Mouse (Mus musculus): ENCODE results near the gene Alpk3. TPM values are rescaled to one million over a fixed set of nuclear protein-coding genes. Genes with fewer than 3 reads are reported as not detected.

Gene Alpk3
- total and polyA plus RNA-seq, 3 experiments = under 0.01 to 0.03 TPM; not detected in 1

GRCm38 (mm10) chr7:81131864-81132263 is 74.5 kb downstream of the Alpk3 start:
- Histone ChIP-seq H3K9ac (ENCODE audit: control insufficient read depth, low read depth, low read length, poor library complexity, severe bottlenecking) (no peak overlapping the region), H3K36me3 (ENCODE audit: control insufficient read depth in 1 of 2, insufficient read depth in 2 of 2, low read length in 2 of 2) (no peaks in the 10 kb centered on the region), H3K4me1 (ENCODE audit: control insufficient read depth in 1 of 2, insufficient read depth in 2 of 2, low read length in 2 of 2) (peaks cover 0 to under 1% of the 10 kb centered on the region in 2 experiments; a peak in 1 of 4 replicates), H3K27ac (ENCODE audit: control insufficient read depth, low read depth, low read length) (no peak overlapping the region), H3K9me3 (replicated peaks; ENCODE audit: insufficient read depth, low read length) (no peaks in the 10 kb centered on the region), H3K27me3 (ENCODE audit: control insufficient read depth in 1 of 2, insufficient read depth in 2 of 2, low read length in 2 of 2) (peaks cover under 1 to 5% of the 10 kb centered on the region in 2 experiments; a peak in 3 of 4 replicates), H3K79me2 (ENCODE audit: control insufficient read depth, insufficient read depth, low read length, poor library complexity) (no peaks in the 10 kb centered on the region), H3K4me3 (ENCODE audit: control insufficient read depth in 1 of 2, insufficient read depth in 1 of 2, low read depth in 2 of 2, low read length in 2 of 2) (no peak overlapping the region)
- DNase-seq (ENCODE audit: low read depth, low spot score) = no peak
- no peak for TF ChIP-seq MXI1 (IDR thresholded peaks at IDR 0.05; ENCODE audit: low read depth, low read length)
- TF ChIP-seq MYC (IDR thresholded peaks at IDR 0.05; ENCODE audit: low read depth, low read length) = no peak
- no peak for TF ChIP-seq E2F4 (IDR thresholded peaks at IDR 0.05; ENCODE audit: borderline replicate concordance, low read depth, low read length)
- TF ChIP-seq USF2 (IDR thresholded peaks at IDR 0.05; ENCODE audit: borderline replicate concordance in 1 of 2, insufficient read depth in 1 of 2, low read depth in 1 of 2, low read length in 2 of 2) = no peak
- no peak for TF ChIP-seq NELFE (IDR thresholded peaks at IDR 0.05; ENCODE audit: low read depth, low read length)
- no peak for TF ChIP-seq TAL1 (IDR thresholded peaks at IDR 0.05; ENCODE audit: low read length)
- TF ChIP-seq SIN3A (IDR thresholded peaks at IDR 0.05; ENCODE audit: low read length) = no peak
- no peak for TF ChIP-seq ZKSCAN1 (IDR thresholded peaks at IDR 0.05; ENCODE audit: low read depth, low read length)
- TF ChIP-seq TBP (IDR thresholded peaks at IDR 0.05; ENCODE audit: low read depth, low read length) = no peak
- no peak for TF ChIP-seq POLR2AphosphoS5 (IDR thresholded peaks at IDR 0.05; ENCODE audit: borderline replicate concordance, low read depth, low read length)
- TF ChIP-seq NRF1 (IDR thresholded peaks at IDR 0.05; ENCODE audit: insufficient read depth, low read depth, low read length, poor library complexity, severe bottlenecking) = no peak
- no peak for TF ChIP-seq ZMIZ1 (IDR thresholded peaks at IDR 0.05; ENCODE audit: low read depth, low read length)
- TF ChIP-seq MAFK (IDR thresholded peaks at IDR 0.05; ENCODE audit: borderline replicate concordance, low read depth, low read length) = no peak
- TF ChIP-seq ZNF384 (IDR thresholded peaks at IDR 0.05; ENCODE audit: low read depth, low read length) = no peak
- no peak for TF ChIP-seq ETS1 (IDR thresholded peaks at IDR 0.05; ENCODE audit: low read depth, low read length)
- no peak for TF ChIP-seq CHD2 (IDR thresholded peaks at IDR 0.05; ENCODE audit: low read length)

- Histone ChIP-seq H3K27me3 (ENCODE audit: control insufficient read depth in 1 of 2, insufficient read depth in 2 of 2, low read length in 2 of 2) (peaks cover 0 to 5% of the 10 kb centered on the region in 2 experiments; a peak in 3 of 4 replicates), H3K36me3 (ENCODE audit: control insufficient read depth in 1 of 2, insufficient read depth in 2 of 2, low read length in 2 of 2) (no peaks in the 10 kb centered on the region), H3K9me3 (replicated peaks; ENCODE audit: insufficient read depth, low read length) (no peaks in the 10 kb centered on the region), H3K9ac (ENCODE audit: control insufficient read depth, low read depth, low read length, poor library complexity, severe bottlenecking) (no peak overlapping the region), H3K27ac (ENCODE audit: control insufficient read depth, low read depth, low read length) (no peak overlapping the region), H3K4me1 (ENCODE audit: control insufficient read depth in 1 of 2, insufficient read depth in 2 of 2, low read length in 2 of 2) (peaks cover 0 to 4% of the 10 kb centered on the region in 2 experiments; a peak in 1 of 4 replicates), H3K4me3 (ENCODE audit: control insufficient read depth in 1 of 2, insufficient read depth in 1 of 2, low read depth in 2 of 2, low read length in 2 of 2) (no peak overlapping the region), H3K79me2 (ENCODE audit: control insufficient read depth, insufficient read depth, low read length, poor library complexity) (no peaks in the 10 kb centered on the region)
- DNase-seq (ENCODE audit: low read depth, low spot score) = no peak
- TF ChIP-seq GATA1 (IDR thresholded peaks at IDR 0.05; ENCODE audit: low read depth, low read length) (no peak), JUND (IDR thresholded peaks at IDR 0.05; ENCODE audit: low read depth, low read length) (no peak), MAX (IDR thresholded peaks at IDR 0.05; ENCODE audit: low read length) (no peak), MAFK (IDR thresholded peaks at IDR 0.05; ENCODE audit: borderline replicate concordance, low read depth, low read length) (no peak), MXI1 (IDR thresholded peaks at IDR 0.05; ENCODE audit: low read depth, low read length) (no peak), ZC3H11A (IDR thresholded peaks at IDR 0.05; ENCODE audit: low read depth, low read length) (no peak), ELF1 (IDR thresholded peaks at IDR 0.05; ENCODE audit: low read depth, low read length) (no peak), CHD1 (IDR thresholded peaks at IDR 0.05; ENCODE audit: low read depth, low read length) (no peak), TCF12 (IDR thresholded peaks at IDR 0.05; ENCODE audit: low read depth, low read length) (no peak), POLR2A (IDR thresholded peaks at IDR 0.05; ENCODE audit: control insufficient read depth in 1 of 2, insufficient read depth in 1 of 2, low read depth in 1 of 2, low read length in 2 of 2, poor library complexity in 1 of 2) (no peak), MYC (IDR thresholded peaks at IDR 0.05; ENCODE audit: low read depth, low read length) (no peak), MEF2A (IDR thresholded peaks at IDR 0.05; ENCODE audit: extremely low read depth, insufficient replicate concordance, low read depth, low read length, poor library complexity, severe bottlenecking) (no peak), POLR2AphosphoS2 (IDR thresholded peaks at IDR 0.05; ENCODE audit: low read length) (no peak), BHLHE40 (IDR thresholded peaks at IDR 0.05; ENCODE audit: borderline replicate concordance, low read depth, low read length) (no peak), TAL1 (IDR thresholded peaks at IDR 0.05; ENCODE audit: low read length) (no peak), RAD21 (IDR thresholded peaks at IDR 0.05; ENCODE audit: low read depth, low read length) (no peak), USF2 (IDR thresholded peaks at IDR 0.05; ENCODE audit: borderline replicate concordance in 1 of 2, insufficient read depth in 1 of 2, low read depth in 1 of 2, low read length in 2 of 2) (no peak)
These were observed 75.5 kb downstream of the Alpk3 start for GRCm38 (mm10) chr7:81132851-81133279.

All from MEL (cell line).